Mouse (Mus musculus) cerebellum, postnatal 14 days (tissue): ENCODE data around the gene Atxn2.
"Not testable (repeated sequence)": the region's sequence is repeated elsewhere in the genome, so short reads cannot be mapped to it uniquely, and the experiment has no call there.

Experiments
- DNase-seq, 2 experiments: peaks; one replicate each; pipeline ENCODE4 v3.0.0; 2021; ENCODE audit warnings: mixed read lengths in 2 of 2

Gene Atxn2

DNA sequence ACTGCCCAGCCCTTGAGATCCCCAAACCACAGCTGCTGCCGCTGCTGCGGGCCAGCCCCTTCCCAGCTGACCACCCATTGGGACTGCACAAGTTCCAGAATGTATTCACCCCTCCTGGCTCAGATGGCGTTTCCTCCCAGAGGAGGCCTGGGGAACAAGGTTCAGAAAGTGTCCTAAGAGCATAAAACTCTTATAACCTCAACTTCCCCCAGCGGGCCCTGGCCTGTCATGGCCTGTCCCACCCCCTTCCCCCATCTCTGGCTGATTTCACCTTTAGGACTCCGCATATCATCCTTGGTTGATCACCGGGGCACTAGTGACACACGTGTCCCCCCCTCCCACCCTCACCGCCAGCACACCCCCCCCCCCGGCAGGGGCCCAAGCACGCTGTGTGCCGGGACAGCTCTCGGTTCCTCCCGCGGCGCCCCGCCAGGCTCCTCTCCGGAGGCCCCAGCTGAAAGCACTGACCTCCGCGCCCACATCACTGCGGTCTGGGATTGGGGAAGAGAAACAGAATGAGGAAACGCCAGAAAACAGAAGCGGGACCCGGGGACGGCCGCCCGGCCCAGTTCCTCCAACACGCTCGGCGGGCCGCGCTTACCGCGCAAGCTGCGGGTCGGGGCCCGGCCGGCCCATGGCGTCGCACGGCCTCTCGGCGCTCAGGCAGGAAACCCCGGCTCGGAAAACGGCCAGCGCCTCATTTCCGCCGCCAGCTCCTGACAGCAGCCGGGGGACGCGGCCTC lies 125.0 kb downstream of the Atxn2 start:
- DNase-seq = no peak

DNA sequence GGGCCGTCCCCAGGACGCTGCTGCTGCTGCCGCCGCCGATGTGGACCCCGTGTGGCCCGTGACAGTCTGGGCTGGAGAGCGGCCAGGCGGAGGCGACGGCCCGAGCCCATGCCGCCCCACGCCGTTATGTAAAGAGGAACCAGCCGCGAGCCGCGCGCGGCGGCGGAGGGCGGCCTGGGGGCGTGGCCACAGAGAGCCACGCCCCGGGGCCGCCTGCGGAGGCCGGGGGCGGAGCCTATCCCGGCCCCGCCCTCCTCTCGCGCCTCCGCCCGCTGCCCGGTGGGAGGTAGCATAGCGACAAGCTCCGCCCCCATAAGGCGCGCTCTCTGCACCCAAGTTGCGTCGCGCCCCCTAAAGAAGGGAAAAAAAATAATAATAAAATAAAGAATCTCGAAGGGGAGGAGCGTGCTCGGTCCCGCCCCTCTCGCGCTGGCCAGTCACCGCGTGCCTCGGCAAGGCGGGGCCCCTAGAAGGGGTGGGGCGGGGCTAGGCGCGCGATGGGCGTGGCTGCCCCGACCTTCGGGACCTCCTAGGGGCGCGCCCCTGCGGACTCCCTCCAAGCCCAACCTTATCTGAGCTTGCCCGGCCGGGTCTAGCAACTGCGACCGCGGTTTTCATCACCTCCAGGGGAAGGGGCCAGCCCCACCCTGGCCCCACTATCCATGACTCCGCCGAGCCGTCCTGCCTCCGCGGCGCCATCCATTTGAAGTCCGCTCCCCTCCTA lies 125.7 kb downstream of the Atxn2 start:
- DNase-seq = peak; percentile 82 to 85

DNA sequence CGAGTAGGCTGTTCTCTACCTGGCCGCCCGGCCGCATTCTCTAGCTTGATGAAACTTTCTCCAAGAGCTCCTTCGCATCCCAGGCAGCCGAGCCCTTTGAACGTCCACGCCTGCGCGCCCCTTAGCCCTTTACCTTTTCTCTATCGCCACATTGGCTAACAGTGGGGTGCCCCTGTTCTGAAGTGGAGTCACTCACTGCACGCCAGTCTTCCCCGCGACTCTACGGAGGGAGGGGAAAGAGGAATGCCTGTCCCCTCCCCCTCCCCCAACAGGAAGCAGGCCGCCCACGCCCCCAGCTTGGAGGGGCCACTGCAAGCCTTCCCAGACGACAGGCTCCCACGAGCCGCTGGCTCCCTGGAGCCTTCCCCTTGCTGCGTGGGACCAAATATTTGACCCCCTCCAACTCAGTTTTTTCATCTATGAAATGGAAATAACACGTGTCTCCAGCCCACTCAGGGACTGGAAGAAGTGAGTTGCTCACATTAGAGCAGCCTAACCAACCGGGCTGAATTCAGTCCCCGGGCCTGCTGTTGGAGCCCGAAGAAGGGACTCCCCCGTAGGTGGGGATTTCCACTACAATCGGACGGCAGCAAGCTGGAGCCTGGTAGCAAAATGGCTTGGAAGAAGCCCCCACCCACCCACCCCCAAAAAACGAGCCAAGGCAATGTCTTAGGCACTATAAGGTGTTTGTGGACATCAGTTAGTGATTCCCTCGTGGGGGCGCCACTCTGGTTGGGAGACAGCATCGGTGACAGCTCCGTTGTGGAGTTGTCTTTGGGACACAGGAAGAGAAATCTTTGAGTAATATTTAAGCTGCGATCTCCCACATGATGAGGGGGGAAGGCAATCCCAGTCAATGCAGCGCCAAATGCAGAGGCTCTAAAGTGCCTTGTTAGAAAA lies 126.6 kb downstream of the Atxn2 start, which contains the start of gene Sh2b3:
TSS of gene Sh2b3 (minus strand) at position 206 of the 900 bp plus-strand sequence.
- DNase-seq = peak in 1 of 2 experiments; percentile 55

DNA sequence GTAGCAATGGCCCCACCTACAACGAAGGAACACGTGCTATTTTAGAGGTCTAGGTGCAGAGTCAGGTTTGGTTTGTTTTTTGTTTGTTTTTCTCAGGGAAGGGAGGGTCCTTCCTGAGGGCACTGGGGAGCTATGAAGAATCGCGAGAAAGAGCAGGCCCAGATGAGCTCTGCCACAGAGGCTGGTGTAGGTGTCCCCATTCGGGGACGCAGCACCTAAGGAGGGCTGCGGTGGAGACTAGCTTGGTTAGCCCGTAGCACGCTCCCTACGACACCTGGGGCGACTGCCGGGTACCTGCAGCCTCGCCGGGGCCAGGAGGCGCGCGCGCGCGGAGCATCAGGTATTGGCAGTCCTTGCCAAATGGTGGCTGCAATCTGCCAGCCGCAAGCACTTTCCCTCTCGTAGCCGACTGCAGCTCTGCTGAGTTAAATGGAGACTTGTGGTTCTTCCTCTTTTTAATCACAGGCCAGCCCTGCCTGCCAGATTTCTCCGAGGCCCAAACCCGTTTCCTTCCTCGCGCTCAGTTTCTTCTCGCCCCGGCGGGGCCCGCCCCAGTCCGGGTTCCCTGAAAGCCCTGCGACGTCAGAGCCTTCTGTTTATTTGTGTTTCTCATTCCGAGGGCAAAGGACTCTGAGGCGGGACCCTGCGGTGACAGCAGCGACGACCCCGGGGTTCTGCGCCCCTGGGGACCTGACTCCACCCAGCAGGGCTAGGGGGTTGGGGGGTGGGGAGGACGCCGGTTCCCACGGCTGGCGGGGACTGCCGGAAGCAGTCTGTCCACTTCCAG lies 127.4 kb downstream of the Atxn2 start:
- peak; percentile 65 to 66 for DNase-seq

DNA sequence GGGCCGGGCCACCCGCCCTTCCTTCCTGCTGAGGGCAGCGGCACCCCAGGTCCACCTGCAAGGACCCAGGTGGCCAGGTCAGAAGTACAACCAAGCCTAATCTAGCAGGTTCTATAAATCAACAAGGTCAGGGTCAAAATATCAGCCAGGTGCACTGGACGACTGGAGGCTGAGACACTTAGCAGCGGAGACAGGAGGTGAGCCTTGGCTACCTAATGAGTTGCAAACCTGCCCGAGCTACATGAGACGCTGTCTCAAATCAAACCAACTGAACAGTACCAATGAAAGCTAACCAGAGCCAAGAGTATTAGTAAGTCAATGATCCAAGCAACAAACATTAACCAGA lies 128.0 kb downstream of the Atxn2 start:
- DNase-seq = no peak

DNA sequence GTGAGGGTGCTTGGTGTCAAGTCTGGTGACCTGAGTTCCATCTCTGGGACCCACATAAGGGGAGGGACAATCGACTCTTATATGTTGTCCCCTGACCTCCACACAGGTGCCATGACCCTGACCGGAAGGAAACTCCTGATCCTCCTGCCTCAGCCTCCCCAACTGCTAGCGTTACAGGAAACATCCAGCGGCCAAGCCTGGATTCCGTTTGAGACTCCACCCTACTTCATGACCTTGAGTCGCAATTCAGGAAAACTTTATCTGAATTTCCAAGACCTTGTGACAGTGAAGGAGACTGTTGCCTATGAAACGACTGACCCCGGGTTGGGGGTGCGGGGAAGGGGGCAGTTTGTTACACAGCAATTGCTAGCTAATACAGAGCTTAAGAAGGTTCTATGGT lies 130.4 kb downstream of the Atxn2 start:
- DNase-seq = no peak

DNA sequence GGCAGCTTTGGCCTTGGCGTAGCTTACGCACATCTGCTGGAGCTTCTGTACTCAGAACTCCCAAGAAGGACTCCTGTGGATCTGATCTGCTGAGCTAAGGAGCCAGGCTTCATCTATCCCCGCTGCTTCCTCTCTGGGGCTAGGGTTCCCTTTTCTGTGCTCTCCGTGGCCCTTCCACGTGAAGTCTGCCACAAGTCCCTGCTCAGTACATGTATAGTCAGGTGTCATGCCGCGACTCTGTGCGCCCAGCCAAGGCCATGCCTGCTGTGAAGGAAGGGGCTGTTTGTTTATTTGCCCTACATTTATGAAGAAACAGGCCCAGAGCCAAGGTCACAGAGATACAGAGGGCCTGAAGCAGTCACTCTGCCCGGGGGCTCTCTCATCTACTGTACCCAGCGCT lies 130.8 kb downstream of the Atxn2 start:
- no peak for DNase-seq

DNA sequence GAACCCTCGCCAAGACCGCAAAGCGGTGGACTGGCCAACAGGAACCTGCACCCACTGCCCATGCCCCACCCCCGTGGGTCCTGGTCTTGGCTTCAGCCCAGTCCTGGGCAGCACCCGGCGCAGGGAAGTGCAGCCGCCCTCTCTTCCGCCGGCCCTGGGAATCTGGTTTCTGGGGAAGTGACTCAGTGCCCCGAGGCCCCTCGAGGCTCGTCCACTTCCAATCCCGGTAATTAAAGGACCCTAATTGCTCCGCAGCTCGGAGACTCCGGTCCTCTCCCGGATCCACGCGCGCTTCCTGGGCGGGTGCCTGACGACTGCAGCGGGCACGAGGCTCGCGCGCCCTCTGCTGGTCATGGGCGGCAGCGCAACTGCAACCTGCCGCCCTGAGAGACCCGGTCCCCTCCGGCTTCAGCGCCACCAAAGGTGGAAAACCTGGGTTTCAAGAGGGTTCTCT lies 131.6 kb downstream of the Atxn2 start:
- DNase-seq = peak; percentile 94 to 95

DNA sequence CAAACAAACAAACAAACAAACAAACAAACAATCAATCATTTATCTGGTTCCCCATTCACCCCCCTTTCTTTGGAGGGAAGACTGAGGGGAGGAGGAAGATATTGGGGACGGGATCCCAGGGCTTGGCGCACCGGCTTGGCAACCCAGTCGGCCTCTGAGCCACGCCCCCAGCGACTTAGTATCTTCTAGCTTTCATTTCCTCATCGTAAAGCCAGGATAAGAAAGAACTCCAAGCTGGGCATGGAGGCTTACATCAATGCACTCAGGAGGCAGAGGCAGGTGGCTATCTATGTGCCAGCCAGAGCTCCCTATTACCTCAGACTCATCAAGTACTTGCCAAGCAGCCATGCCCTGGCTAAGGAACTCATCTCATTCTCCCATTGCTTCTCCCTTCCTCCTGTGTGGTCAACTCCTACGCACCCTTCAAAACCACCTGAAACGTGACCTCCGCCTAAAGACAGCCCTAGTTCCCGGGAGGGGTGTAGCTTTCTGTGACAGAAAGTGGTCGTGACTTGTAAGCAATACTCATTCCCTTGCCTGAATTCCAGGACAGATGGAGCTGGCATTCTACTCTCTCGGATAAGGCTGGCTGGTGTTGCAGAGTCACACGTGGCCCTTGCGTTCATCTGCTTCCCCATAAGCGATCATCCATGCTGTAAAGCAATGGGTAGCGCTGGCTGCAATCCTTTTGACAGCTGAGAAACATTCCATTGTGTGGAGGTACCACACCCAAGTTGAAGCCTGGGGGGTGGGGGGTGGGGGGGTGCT lies 132.2 kb downstream of the Atxn2 start:
- DNase-seq = peak in 1 of 2 experiments; percentile 48

DNA sequence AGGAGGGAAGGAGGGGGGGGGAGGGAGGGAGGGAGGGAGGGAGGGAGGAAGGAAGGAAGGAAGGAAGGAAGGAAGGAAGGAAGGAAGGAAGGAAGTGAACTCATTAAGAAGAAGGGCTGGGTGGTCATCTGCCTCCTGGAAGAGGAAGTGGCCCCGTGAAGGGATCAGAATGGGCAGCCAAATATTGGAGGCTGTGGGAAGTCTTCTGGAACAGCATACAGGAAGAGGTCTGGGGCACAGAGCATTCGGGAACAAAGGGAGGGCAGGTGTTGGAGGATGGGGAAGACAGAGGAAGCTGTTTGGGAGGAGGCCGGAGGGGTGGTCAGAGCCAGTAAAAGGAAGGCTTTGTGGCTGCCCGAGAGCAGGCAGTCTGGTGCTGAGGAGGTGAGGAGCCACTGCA lies 134.2 kb downstream of the Atxn2 start:
- DNase-seq = no peak

DNA sequence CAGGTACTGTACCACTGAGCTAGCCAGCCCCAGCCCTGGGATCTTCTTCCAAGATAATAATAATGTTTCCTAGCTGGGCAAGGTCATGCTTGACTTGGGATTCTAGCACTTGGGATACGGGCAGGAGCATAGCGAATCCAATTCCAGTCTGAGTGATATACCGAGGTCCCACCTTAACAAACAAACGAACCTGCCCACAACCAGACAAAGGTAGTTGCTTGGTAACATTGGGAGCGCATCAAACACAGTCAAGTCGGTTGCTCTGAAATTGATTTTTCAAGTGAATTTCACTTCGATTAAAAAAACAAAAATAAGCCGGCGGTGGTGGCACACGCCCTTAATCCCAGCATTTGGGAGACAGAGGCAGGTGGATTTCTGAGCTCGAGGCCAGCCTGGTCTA lies 135.2 kb downstream of the Atxn2 start:
- DNase-seq = no peak

DNA sequence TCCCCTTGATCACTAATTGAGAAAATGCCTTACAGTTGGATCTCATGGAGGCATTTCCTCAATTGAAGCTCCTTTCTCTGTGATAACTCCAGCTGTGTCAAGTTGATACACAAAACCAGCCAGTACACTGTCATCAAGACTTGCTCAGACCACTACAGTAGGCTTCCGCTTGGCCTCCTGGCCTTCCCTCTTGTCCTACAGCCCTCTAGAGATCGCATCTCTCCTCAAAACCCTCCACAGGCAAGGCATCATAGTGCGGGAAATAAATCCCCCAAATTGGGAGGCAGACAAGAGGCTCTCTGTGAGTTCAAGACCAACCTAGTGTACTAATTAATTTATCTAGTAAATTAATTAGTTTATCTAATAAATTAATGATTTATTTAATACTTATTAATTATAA lies 136.1 kb downstream of the Atxn2 start:
- DNase-seq = not testable (repeated sequence)

DNA sequence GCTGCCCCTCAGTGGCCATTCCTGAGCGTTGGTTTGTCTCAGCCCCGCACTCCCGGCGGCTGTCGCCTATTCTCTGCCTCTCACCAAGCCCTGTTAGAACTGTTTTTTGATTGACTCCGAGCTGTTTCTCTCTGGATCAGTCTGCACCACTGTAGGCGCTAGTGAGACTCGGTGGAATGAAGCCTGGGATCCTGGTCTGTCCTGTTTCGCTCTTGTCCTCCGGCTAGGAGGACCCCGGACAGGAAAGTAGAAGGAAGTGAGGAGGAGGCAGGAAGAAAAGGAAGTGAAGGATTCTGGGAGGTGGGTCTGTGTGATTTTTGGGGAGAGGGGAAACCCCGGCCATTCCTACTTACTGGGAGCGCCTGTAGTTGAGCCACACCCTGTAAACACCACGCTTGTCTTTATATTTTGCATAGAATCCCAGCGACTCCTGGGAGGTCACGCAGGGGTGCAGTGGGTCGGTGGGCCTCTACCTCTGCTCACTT lies 136.9 kb downstream of the Atxn2 start:
- peak; percentile 43 to 50 for DNase-seq

DNA sequence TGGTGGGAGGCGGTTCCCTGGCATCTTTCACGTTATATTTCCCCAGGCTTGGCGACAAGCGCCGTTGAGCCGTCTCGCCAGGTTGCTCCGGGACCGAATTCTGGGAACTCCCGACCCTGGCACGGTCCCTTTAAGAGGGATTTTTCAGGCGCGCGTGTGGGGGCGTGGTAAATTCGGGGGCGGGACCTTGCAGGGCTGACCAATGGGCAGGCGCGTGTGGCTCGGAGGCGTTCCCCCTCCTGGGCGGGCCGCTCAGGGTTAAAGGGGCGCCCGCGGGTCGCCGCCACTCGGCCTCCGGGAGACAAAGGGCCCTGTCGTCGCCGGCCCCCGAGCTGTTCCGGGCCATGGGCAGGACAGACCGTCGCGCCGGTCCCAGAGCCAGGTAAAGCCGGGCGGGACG lies 137.6 kb downstream of the Atxn2 start, which contains the start of gene Pheta1:
TSS of gene Pheta1 (plus strand) at position 242 of the 400 bp plus-strand sequence.
- peak; percentile 96 to 97 for DNase-seq

DNA sequence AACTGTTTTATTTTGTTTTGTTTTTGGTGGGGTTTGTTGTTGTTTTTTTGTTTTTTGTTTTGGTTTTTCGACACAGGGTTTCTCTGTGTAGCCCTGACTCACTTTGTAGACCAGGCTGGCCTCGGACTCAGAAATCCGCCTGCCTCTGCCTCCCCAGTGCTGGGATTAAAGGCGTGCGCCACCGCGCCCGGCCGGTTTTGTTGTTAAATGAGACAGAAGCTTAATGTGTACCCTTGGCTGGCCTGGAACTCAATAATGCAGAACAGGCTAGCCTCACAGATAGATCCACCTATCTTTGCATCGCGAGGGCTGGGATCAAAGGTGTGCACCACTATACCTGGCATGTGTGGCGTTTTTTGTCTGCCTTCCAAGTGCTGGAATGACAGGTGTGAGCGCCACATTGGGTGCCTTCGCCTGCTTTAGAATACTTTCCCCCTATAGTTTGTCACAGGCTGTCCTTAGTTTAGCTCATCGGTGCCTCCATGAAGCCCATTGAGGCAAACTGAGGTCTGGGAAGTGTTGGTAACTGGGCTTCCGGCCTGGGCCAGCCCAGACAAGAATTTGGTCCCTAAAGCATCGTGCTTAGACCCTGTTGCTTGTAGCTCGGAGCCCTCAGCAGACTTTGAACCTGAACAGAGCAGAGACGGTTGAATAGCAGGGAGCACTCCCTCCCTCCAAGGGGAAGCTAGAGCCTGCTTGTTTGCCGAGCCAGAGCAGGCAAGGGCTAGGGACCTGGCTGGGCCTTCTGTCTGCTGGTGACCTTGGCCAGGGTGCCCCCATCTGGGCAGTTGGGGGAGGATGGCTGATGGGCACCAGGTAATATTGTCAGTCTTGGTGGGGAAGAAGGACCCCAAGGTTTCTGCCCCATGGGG lies 138.6 kb downstream of the Atxn2 start:
- no peak for DNase-seq

DNA sequence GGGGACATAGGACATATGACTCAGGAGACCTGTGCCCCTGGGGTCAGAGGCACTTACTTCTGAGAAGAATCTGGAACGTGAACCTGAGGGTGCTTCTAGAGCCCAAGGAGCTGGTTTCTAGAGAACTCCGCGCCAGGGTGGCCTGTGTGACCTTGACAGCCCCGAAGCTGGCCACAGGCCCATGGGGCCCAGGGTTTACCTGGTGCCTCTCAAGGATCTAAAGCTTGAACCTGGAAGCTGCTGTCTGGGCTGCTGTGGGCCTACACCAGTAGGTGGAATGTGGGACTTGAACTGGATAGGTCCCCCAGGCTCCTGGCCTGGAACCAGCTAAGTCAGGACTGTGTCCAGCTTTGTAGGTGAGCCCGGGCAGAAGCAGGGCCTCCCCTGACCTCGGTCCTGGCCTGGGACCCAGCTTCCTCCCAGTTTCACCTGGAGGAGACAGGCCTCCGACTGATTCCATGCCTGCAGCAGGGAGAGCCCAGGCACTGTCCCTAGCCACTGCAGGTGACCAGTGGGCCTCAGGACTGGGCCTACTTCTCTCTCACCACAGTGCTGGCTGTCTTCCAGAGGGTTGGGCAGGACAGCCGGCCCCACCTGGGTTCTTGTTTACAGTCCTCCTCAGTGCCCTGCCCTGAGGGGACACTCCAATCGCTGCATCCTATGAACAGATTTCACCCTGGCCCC lies 142.4 kb downstream of the Atxn2 start:
- DNase-seq = peak; percentile 54 to 64

DNA sequence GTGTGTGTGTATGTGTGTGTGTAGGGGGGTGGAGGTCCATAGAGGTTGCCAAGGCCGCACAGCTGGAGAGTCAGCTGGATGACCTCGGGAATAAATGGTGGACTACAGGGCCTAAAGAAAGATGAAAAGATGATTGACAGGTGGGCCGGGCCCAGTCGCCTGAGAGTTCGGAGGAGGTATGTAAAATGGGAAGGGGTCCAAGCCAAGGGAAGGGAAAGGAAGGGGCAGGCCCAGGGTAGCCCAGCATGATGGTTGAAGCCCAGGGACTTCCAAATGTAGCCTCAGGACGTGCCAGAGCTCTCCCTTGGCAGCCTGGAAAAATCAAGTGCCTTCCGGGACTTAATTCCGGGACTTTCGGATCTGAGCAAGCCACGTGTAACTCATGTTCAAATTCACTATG lies 143.6 kb downstream of the Atxn2 start:
- no peak for DNase-seq

DNA sequence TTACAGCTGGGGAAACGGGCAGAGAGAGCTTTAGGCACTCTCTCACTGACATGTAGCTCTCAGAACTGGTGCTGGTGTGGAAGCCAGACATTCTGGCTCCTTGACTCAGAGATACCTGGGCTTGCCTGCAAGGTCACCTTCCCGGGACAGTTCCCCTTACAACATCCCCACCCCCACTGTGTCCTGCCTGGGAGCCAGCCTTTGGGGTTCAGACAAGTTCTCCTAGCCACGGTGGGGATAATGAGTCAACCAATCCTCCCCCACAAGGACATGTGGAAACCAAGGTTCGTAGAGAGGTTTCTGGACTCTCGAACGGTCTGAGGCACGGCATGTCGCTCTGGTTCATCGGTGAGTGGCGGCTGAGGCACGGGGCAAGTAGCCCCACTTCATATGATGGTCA lies 145.6 kb downstream of the Atxn2 start:
- no peak for DNase-seq

DNA sequence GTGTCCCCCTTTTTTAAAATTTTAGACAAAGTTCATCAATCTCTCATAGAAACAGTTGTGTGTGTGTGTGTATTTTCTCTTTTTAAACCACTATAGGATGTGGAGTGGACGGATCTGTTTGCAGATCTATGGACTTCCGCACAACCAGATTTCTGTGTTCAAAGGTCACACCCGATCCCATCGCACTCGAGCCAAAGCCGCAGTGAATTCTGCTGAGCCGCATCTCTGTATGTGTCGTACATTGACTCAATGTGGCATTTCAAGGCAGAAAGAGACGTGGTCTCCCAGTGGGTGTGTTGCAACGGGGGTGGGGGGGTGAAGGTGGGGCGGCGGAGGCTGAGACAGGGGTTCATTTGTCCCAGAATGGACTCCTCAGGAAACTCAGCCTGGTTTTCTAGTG lies 147.3 kb downstream of the Atxn2 start:
- no peak for DNase-seq

DNA sequence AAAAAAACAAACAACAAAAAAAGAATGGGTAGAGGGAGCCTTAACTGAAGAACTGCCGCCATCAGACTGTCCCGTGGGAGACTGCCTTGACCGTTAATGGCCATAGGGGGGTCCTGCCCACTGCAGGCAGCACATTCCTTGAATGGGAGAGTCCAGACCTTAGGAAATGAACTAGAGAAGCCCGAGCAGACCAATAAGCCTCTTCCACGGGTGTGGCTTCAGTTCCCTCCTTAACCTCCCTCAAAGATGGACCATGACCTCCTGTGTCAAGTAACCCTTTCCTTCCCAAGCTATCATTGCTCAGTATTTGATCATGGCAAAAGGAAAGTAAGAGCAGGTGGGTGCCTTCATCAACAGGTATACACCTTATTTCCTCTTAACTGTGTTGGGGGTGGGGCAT lies 150.8 kb downstream of the Atxn2 start:
- DNase-seq = no peak
